ENCODE assay signal across 15 mouse cellular contexts in genomic region chr7:65360278-65360677, GRCm38 (mm10).
A peak's percentile ranks its signal among the peaks of the same experiment; 100 is the strongest.
DNase-seq lines count a peak whose midpoint lies in the region; ATAC-seq and TF ChIP-seq lines count a peak whose summit lies in the region.
"Had no signal": no experiment of that assay in that cellular context is flagged by ENCODE, and none has a peak within 500 bp of the region (broad histone marks: within the 10 kb centered on the region; RNA-seq: fewer than 3 reads in every experiment).

No protein-coding gene starts in this region.

- DNase-seq in frontal cortex, postnatal 14 days (ENCODE audit: low spot score in 2 of 2): no peak
- DNase-seq in kidney, postnatal 0 days (ENCODE audit: low spot score): peak; percentile 59
- no peak for DNase-seq in kidney, postnatal 4 days
- DNase-seq in neural tube, embryonic 10.5 days (ENCODE audit: extremely low spot score, low spot score): peak; percentile 6
- DNase-seq in ovary, postnatal 36 days (ENCODE audit: low spot score): no peak
- no peak for DNase-seq in right cerebral cortex, postnatal 25 days
- DNase-seq: cerebellum, adult 9-11 months; kidney, postnatal 10 days; thymus, postnatal 36 days had no signal

- no peaks in the 10 kb centered on the region for H3K9me3 ChIP-seq in kidney, postnatal 0 days (replicated peaks; ENCODE audit: low read length)
- no peaks in the 10 kb centered on the region for H3K9me3 ChIP-seq in neural tube, embryonic 15.5 days (replicated peaks)
- H3K9me3 ChIP-seq: liver, embryonic 15.5 days; neural tube, embryonic 13.5 days had no signal

- no peak overlapping the region for H3K27ac ChIP-seq in kidney, postnatal 0 days
- H3K27ac ChIP-seq in neural tube, embryonic 15.5 days (replicated peaks): no peak overlapping the region
- H3K27ac ChIP-seq: hindbrain, embryonic 14.5 days; liver, embryonic 15.5 days; neural tube, embryonic 13.5 days had no signal

- no peak overlapping the region for H3K4me3 ChIP-seq in kidney, postnatal 0 days (replicated peaks; ENCODE audit: low read depth, low read length)
- no peak overlapping the region for H3K4me3 ChIP-seq in neural tube, embryonic 15.5 days (replicated peaks)
- H3K4me3 ChIP-seq: liver, embryonic 15.5 days; neural tube, embryonic 13.5 days had no signal

- peak; percentile 81 for ATAC-seq in frontal cortex, adult (ENCODE audit: low TSS enrichment)
- ATAC-seq in kidney, postnatal 0 days (replicated peaks; ENCODE audit: low FRiP score, low read depth): no peak
- ATAC-seq in neural tube, embryonic 15.5 days (ENCODE audit: low FRiP score): no peak
- ATAC-seq: midbrain, embryonic 16.5 days had no signal

- H3K4me1 ChIP-seq in kidney, postnatal 0 days (replicated peaks; ENCODE audit: insufficient read depth, low read length): peaks cover 16% of the 10 kb centered on the region
- H3K4me1 ChIP-seq in neural tube, embryonic 15.5 days: peaks cover 18% of the 10 kb centered on the region

- no peak for TF ChIP-seq CTCF in kidney, postnatal 0 days (IDR thresholded peaks at IDR 0.05; ENCODE audit: low read depth)

- no peaks in the 10 kb centered on the region for H3K27me3 ChIP-seq in kidney, postnatal 0 days (ENCODE audit: insufficient read depth, low read length)
- no peaks in the 10 kb centered on the region for H3K27me3 ChIP-seq in neural tube, embryonic 15.5 days (replicated peaks)
- H3K27me3 ChIP-seq: liver, embryonic 15.5 days; neural tube, embryonic 13.5 days had no signal

- no peak overlapping the region for H3K9ac ChIP-seq in kidney, postnatal 0 days (ENCODE audit: low read depth, low read length)
- H3K9ac ChIP-seq in neural tube, embryonic 15.5 days (replicated peaks): no peak overlapping the region
- H3K9ac ChIP-seq: hindbrain, embryonic 14.5 days; liver, embryonic 15.5 days; neural tube, embryonic 13.5 days had no signal

- no peaks in the 10 kb centered on the region for H3K36me3 ChIP-seq in kidney, postnatal 0 days (ENCODE audit: insufficient read depth, low read length)
- no peaks in the 10 kb centered on the region for H3K36me3 ChIP-seq in neural tube, embryonic 15.5 days
- H3K36me3 ChIP-seq: liver, embryonic 15.5 days; neural tube, embryonic 13.5 days had no signal

- 0 out of 2 replicates have a peak overlapping the region, but pooled peaks have one; percentile 13 for H3K4me2 ChIP-seq in kidney, postnatal 0 days (ENCODE audit: low read length)
- H3K4me2 ChIP-seq in neural tube, embryonic 15.5 days: no peak overlapping the region
- H3K4me2 ChIP-seq: hindbrain, embryonic 14.5 days; liver, embryonic 15.5 days; neural tube, embryonic 13.5 days had no signal

- WGBS in kidney, postnatal 0 days: 41% methylated on average over 3 of the region's 3 CpGs
- 55% methylated on average over 3 of the region's 3 CpGs for WGBS in neural tube, embryonic 15.5 days

Comparison
In these comparisons a context has a peak if more than half of its experiments do, and no peak if none do; other contexts are left out.
1. DNase-seq: peak in kidney, postnatal 0 days (single experiment) and neural tube, embryonic 10.5 days (single experiment); none in frontal cortex, postnatal 14 days (0 of 2), kidney, postnatal 4 days (0 of 2), ovary, postnatal 36 days (single experiment) and right cerebral cortex, postnatal 25 days (single experiment).